Mouse (Mus musculus) cerebral cortex, adult 2 months (tissue): ENCODE results near the gene Vcam1.

ENCODE experiments used
- WGBS: fragments of 180-500 bp; shearing (Covaris S2); methylation state at CpG from one replicate; pipeline ENCODE4 v1.1.7; 2018; 5-methylcytosine and 5-hydroxymethylcytosine counted together

Vcam1 gene

GRCm38 (mm10) chr3:116085962-116086361 is 43.5 kb downstream of the Vcam1 start:
- WGBS = 58% methylated on average over 4 of the region's 4 CpGs

GRCm38 (mm10) chr3:116080939-116081676 is 48.4 kb downstream of the Vcam1 start:
- 73% methylated on average over 7 of the region's 7 CpGs for WGBS

- WGBS = 63% methylated on average over 8 of the region's 8 CpGs
Measured at GRCm38 (mm10) chr3:116080166-116080788, 49.2 kb downstream of the Vcam1 start.

- 43% methylated on average over 4 of the region's 4 CpGs for WGBS
Measured at GRCm38 (mm10) chr3:116078490-116078889, 51.0 kb downstream of the Vcam1 start.

- WGBS = 83% methylated on average over 2 of the region's 2 CpGs
Measured at GRCm38 (mm10) chr3:116076739-116077138, 52.7 kb downstream of the Vcam1 start.

GRCm38 (mm10) chr3:116072584-116072983 is 56.9 kb downstream of the Vcam1 start:
- 71% methylated on average over 2 of the region's 2 CpGs for WGBS

- WGBS = 93% methylated on average over 2 of the region's 2 CpGs
Measured at GRCm38 (mm10) chr3:116062141-116062540, 67.3 kb downstream of the Vcam1 start.

GRCm38 (mm10) chr3:116060320-116060719 is 69.2 kb downstream of the Vcam1 start:
- 59% methylated on average over 5 of the region's 5 CpGs for WGBS
